Mouse (Mus musculus) liver, embryonic 14.5 days (tissue): ENCODE data around the gene Vezt. TPM values are rescaled to one million over a fixed set of nuclear protein-coding genes. Genes with fewer than 3 reads are reported as not detected.
A peak's percentile ranks its signal among the peaks of the same experiment; 100 is the strongest.

Source experiments
- ATAC-seq: fragments of 200-750 bp; cut with Nextera tagmentation; 2 replicates; pipeline ENCODE4 v1.8.0; 2017; ENCODE audit warnings: moderate number of reproducible peaks, mild to moderate bottlenecking, moderate library complexity; ENCODE audit not compliant: insufficient read depth
- DNase-seq, 3 experiments: peaks; one replicate each; pipeline ENCODE4 v3.0.0-alpha.2; 2012 to 2013; ENCODE audit warnings: low read depth in 3 of 3, low spot score in 3 of 3
- H3K27ac ChIP-seq: fragments of 300-500 bp; sonication (generic); 2 replicates; pipeline ENCODE4 v1.5.1; 2014; ENCODE audit warnings: moderate library complexity, mild to moderate bottlenecking, control low read depth, inconsistent platforms
- H3K27me3 ChIP-seq: fragments of 300-500 bp; sonication (generic); 2 replicates; pipeline ENCODE4 v1.6.1; 2014; ENCODE audit warnings: mild to moderate bottlenecking, low read length, moderate library complexity; ENCODE audit not compliant: control insufficient read depth, insufficient read depth
- H3K36me3 ChIP-seq: fragments of 300-500 bp; sonication (generic); replicated peaks from 2 replicates; pipeline ENCODE4 v1.6.1; 2014; ENCODE audit warnings: low read depth; ENCODE audit not compliant: control insufficient read depth, insufficient read depth
- H3K4me1 ChIP-seq, 2 experiments: fragments of 200-500 bp in 1 of 2; fragments of 300-500 bp in 1 of 2; sonication (generic) in 1 of 2; replicated peaks; 2 replicates each; pipeline ENCODE4 v1.6.1; 2012 to 2014; ENCODE audit warnings: antibody characterized with exemption in 1 of 2, inconsistent platforms in 1 of 2, low read length in 1 of 2; ENCODE audit not compliant: control insufficient read depth in 2 of 2, insufficient read depth in 2 of 2
- H3K4me2 ChIP-seq: fragments of 300-500 bp; sonication (generic); 2 replicates; pipeline ENCODE4 v1.6.1; 2014; ENCODE audit warnings: low read depth, mild to moderate bottlenecking, control low read depth, moderate library complexity
- H3K4me3 ChIP-seq, 2 experiments: fragments of 200-500 bp in 1 of 2; fragments of 300-500 bp in 1 of 2; sonication (generic) in 1 of 2; 2 replicates each; pipeline ENCODE4 v1.5.1; 2012 to 2014; ENCODE audit warnings: low read depth in 2 of 2, low read length in 2 of 2, mild to moderate bottlenecking in 2 of 2, control low read depth in 1 of 2, inconsistent platforms in 1 of 2, moderate library complexity in 1 of 2; ENCODE audit not compliant: insufficient read depth in 1 of 2
- H3K9ac ChIP-seq: fragments of 300-500 bp; sonication (generic); replicated peaks from 2 replicates; pipeline ENCODE4 v1.6.1; 2014; ENCODE audit warnings: mild to moderate bottlenecking, control low read depth, moderate library complexity
- H3K9me3 ChIP-seq: fragments of 300-500 bp; sonication (generic); 2 replicates; pipeline ENCODE4 v1.6.1; 2016; ENCODE audit warnings: low read length, mixed read lengths; ENCODE audit not compliant: control insufficient read depth
- CTCF ChIP-seq: IDR thresholded peaks from 2 replicates; pipeline ENCODE4 v1.5.1; 2016; ENCODE audit warnings: antibody characterized with exemption, low read depth, control low read depth
- EP300 ChIP-seq: IDR thresholded peaks from 2 replicates; pipeline ENCODE4 v1.6.1; 2016; ENCODE audit warnings: antibody characterized with exemption, low read depth
- WGBS: fragments of 180-500 bp; shearing (Covaris S2); extraction: QIAGEN DNeasy Blood & Tissue Kit; methylation state at CpG from one replicate; pipeline ENCODE4 v1.1.7; 2014; ENCODE audit not compliant: insufficient replicate concordance; 5-methylcytosine and 5-hydroxymethylcytosine counted together
- polyA plus RNA-seq, 2 experiments: library from polyadenylated mRNA; depleted of rRNA in 1 of 2; stranded (reverse) in 1 of 2; unstranded in 1 of 2; fragments of >200 nt; fragmentation: Nextera tagmentation in 1 of 2; extraction: Ambion mirVana in 1 of 2; gene quantifications; 2 replicates each; pipeline versions ENCODE4 v1.2.1 to v1.2.3; 2012 to 2014

Gene Vezt
- polyA plus RNA-seq, 2 experiments: 6.6 to 12.7 TPM

GRCm38 (mm10) chr10:94049121-94049520 lies 13.5 kb upstream of the Vezt start:
- TF ChIP-seq CTCF: no peak
- TF ChIP-seq EP300: no peak
- WGBS: 57% methylated on average over 8 of the region's 8 CpGs
- Histone ChIP-seq H3K9ac (no peak overlapping the region), H3K27me3 (no peaks in the 10 kb centered on the region), H3K4me1 (peaks cover 36 to 38% of the 10 kb centered on the region in 2 experiments), H3K9me3 (no peaks in the 10 kb centered on the region), H3K27ac (no peak overlapping the region), H3K4me3 (no peak overlapping the region), H3K4me2 (peak overlapping the region; percentile 62), H3K36me3 (peaks cover 14% of the 10 kb centered on the region)
- ATAC-seq (no peak), DNase-seq (no peak)

- 14% methylated on average over 10 of the region's 10 CpGs for WGBS
- Histone ChIP-seq H3K27ac (peak overlapping the region; percentile 78), H3K4me2 (peak overlapping the region; percentile 62), H3K4me1 (peaks cover 34 to 36% of the 10 kb centered on the region in 2 experiments), H3K36me3 (peaks cover 19% of the 10 kb centered on the region), H3K27me3 (no peaks in the 10 kb centered on the region), H3K9ac (peak overlapping the region; percentile 51), H3K4me3 (peak overlapping the region; percentile 19 to 39), H3K9me3 (no peaks in the 10 kb centered on the region)
- ATAC-seq (peak; percentile 99), DNase-seq (peak; percentile 46 to 83 (median 50))
- TF ChIP-seq CTCF (no peak), EP300 (peak; percentile 67)
Observed at GRCm38 (mm10) chr10:94047845-94048559, 12.4 kb upstream of the Vezt start.

GRCm38 (mm10) chr10:94047024-94047423 lies 11.4 kb upstream of the Vezt start:
- ATAC-seq (no peak), DNase-seq (no peak)
- H3K36me3 ChIP-seq: peaks cover 19% of the 10 kb centered on the region
- peak overlapping the region; percentile 62 for H3K4me2 ChIP-seq
- no peaks in the 10 kb centered on the region for H3K27me3 ChIP-seq
- 38% methylated on average over 1 of the region's 1 CpGs for WGBS
- no peaks in the 10 kb centered on the region for H3K9me3 ChIP-seq
- H3K9ac ChIP-seq: peak overlapping the region; percentile 15; the same call in 1 of the 2 replicates
- H3K4me3 ChIP-seq: no peak overlapping the region
- H3K27ac ChIP-seq: peak overlapping the region; percentile 78
- TF ChIP-seq EP300: no peak
- no peak for TF ChIP-seq CTCF
- H3K4me1 ChIP-seq: peaks cover 34 to 36% of the 10 kb centered on the region in 2 experiments

GRCm38 (mm10) chr10:94045301-94045700 lies 9.7 kb upstream of the Vezt start:
- H3K9me3 ChIP-seq: no peaks in the 10 kb centered on the region
- TF ChIP-seq CTCF (no peak), EP300 (no peak)
- no peak for DNase-seq
- no peak overlapping the region for H3K9ac ChIP-seq
- no peaks in the 10 kb centered on the region for H3K27me3 ChIP-seq
- H3K4me2 ChIP-seq: no peak overlapping the region
- no peak overlapping the region for H3K27ac ChIP-seq
- H3K4me3 ChIP-seq: no peak overlapping the region
- H3K36me3 ChIP-seq: peaks cover 19% of the 10 kb centered on the region
- ATAC-seq: no peak
- peaks cover 34% of the 10 kb centered on the region in 2 experiments for H3K4me1 ChIP-seq
- 91% methylated on average over 13 of the region's 13 CpGs for WGBS

- Histone ChIP-seq H3K27me3 (no peaks in the 10 kb centered on the region), H3K4me3 (no peak overlapping the region), H3K9ac (no peak overlapping the region), H3K4me2 (no peak overlapping the region), H3K4me1 (peaks cover 21% of the 10 kb centered on the region in 2 experiments), H3K9me3 (no peaks in the 10 kb centered on the region), H3K27ac (no peak overlapping the region), H3K36me3 (peaks cover 19% of the 10 kb centered on the region)
- TF ChIP-seq CTCF (no peak), EP300 (no peak)
- ATAC-seq (no peak), DNase-seq (no peak)
- 84% methylated on average over 10 of the region's 10 CpGs for WGBS
Observed at GRCm38 (mm10) chr10:94043908-94044307, 8.3 kb upstream of the Vezt start.
